ENCODE assay signal across 8 mouse cellular contexts in the genomic region with DNA sequence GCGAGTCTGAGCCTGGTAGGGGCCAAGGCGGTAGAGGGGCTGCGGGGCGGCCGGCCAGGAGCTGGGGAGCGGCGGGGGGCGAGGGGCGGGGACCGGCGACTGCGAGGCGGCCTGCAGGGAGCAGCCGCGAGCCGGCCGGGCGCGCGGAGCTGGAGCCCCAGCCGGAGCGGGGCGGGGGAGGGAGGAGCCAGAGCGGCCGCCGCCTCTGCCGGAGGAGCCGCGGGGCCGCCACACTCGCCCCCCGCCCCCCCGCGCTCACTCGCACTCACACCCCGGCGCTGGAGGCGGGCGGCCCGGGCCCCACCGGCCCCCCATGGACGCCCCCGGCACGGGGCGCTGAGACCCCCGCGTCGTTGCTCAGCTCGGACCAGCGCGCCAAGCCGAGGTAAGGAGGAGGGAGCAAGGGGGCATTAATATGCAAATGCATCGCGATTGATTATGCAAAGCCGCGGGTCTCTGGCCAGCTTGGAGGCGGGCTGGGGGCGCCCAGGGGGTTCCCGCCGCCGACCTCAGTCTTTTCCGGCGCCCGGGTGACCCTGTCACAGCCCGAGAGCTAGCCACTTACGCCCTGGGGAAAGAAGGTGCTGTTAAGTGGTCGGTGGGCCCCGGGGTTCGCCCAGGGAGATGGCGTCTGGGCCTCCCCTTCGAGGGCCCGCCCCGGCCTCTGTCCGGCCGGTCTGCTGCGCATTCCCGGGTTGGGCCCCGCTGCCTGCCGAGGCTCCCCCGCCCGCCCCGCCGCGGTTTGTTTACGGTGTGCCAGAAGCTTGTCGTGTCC. TPM values are rescaled to one million over a fixed set of nuclear protein-coding genes. Genes with fewer than 3 reads are reported as not detected.
DNase-seq lines count a peak whose midpoint lies in the region; ATAC-seq lines count a peak whose summit lies in the region.

No protein-coding gene starts in this region.

- H3K4me1 ChIP-seq in embryonic facial prominence, embryonic 11.5 days (ENCODE audit: control insufficient read depth, insufficient read depth, low read length): peaks cover 19% of the 10 kb centered on the region
- peaks cover 66% of the 10 kb centered on the region for H3K4me1 ChIP-seq in heart, embryonic 13.5 days
- H3K4me1 ChIP-seq in kidney, embryonic 15.5 days: peaks cover 65% of the 10 kb centered on the region
- H3K4me1 ChIP-seq in neural tube, embryonic 13.5 days (replicated peaks): peaks cover 77% of the 10 kb centered on the region

- no peaks in the 10 kb centered on the region for H3K9me3 ChIP-seq in embryonic facial prominence, embryonic 11.5 days (replicated peaks; ENCODE audit: control insufficient read depth, low read length)
- no peaks in the 10 kb centered on the region for H3K9me3 ChIP-seq in heart, embryonic 13.5 days
- no peaks in the 10 kb centered on the region for H3K9me3 ChIP-seq in kidney, embryonic 15.5 days (replicated peaks)
- H3K9me3 ChIP-seq in neural tube, embryonic 13.5 days: no peaks in the 10 kb centered on the region

- H3K27me3 ChIP-seq in embryonic facial prominence, embryonic 11.5 days (ENCODE audit: control insufficient read depth, insufficient read depth, low read length): no peaks in the 10 kb centered on the region
- no peaks in the 10 kb centered on the region for H3K27me3 ChIP-seq in heart, embryonic 13.5 days (replicated peaks)
- no peaks in the 10 kb centered on the region for H3K27me3 ChIP-seq in kidney, embryonic 15.5 days
- H3K27me3 ChIP-seq in neural tube, embryonic 13.5 days: no peaks in the 10 kb centered on the region

- 0% methylated on average over 63 of the region's 86 CpGs for WGBS in embryonic facial prominence, embryonic 11.5 days
- WGBS in heart, embryonic 13.5 days: under 1% methylated on average over 67 of the region's 86 CpGs
- under 1% methylated on average over 84 of the region's 86 CpGs for WGBS in kidney, embryonic 15.5 days
- under 1% methylated on average over 60 of the region's 86 CpGs for WGBS in neural tube, embryonic 13.5 days

- H3K4me3 ChIP-seq in embryonic facial prominence, embryonic 11.5 days (ENCODE audit: low read depth, low read length): peak overlapping the region; percentile 86
- peak overlapping the region; percentile 79 for H3K4me3 ChIP-seq in heart, embryonic 13.5 days
- H3K4me3 ChIP-seq in kidney, embryonic 15.5 days (replicated peaks): peak overlapping the region; percentile 93
- peak overlapping the region; percentile 94 for H3K4me3 ChIP-seq in neural tube, embryonic 13.5 days

- peak overlapping the region; percentile 90 for H3K9ac ChIP-seq in embryonic facial prominence, embryonic 11.5 days (replicated peaks; ENCODE audit: low read length)
- H3K9ac ChIP-seq in heart, embryonic 13.5 days: peak overlapping the region; percentile 95
- H3K9ac ChIP-seq in kidney, embryonic 15.5 days: peak overlapping the region; percentile 90
- H3K9ac ChIP-seq in neural tube, embryonic 13.5 days: peak overlapping the region; percentile 99

- no peaks in the 10 kb centered on the region for H3K36me3 ChIP-seq in embryonic facial prominence, embryonic 11.5 days (replicated peaks; ENCODE audit: control insufficient read depth, insufficient read depth, low read depth, low read length)
- H3K36me3 ChIP-seq in heart, embryonic 13.5 days: no peaks in the 10 kb centered on the region
- no peaks in the 10 kb centered on the region for H3K36me3 ChIP-seq in kidney, embryonic 15.5 days
- no peaks in the 10 kb centered on the region for H3K36me3 ChIP-seq in neural tube, embryonic 13.5 days

- peak; percentile 84 for DNase-seq in CD4-positive helper T cell, adult 2 months (ENCODE audit: low read depth, low spot score)
- DNase-seq in adrenal gland, adult 2 months: peak; percentile 91
- peak; percentile 90 for DNase-seq in embryonic facial prominence, embryonic 11.5 days (ENCODE audit: low spot score)
- peak; percentile 79 to 82 for DNase-seq in lung, adult 18-20 months
- DNase-seq in thymus, postnatal 25 days: peak; percentile 81

- peak overlapping the region; percentile 77 for H3K4me2 ChIP-seq in embryonic facial prominence, embryonic 11.5 days (ENCODE audit: low read depth, low read length)
- H3K4me2 ChIP-seq in heart, embryonic 13.5 days: peak overlapping the region; percentile 79
- H3K4me2 ChIP-seq in kidney, embryonic 15.5 days: peak overlapping the region; percentile 84
- H3K4me2 ChIP-seq in neural tube, embryonic 13.5 days: peak overlapping the region; percentile 96

- H3K27ac ChIP-seq in embryonic facial prominence, embryonic 11.5 days (replicated peaks; ENCODE audit: low read depth, low read length): peak overlapping the region; percentile 83
- peak overlapping the region; percentile 96 for H3K27ac ChIP-seq in heart, embryonic 13.5 days (replicated peaks)
- peak overlapping the region; percentile 95 for H3K27ac ChIP-seq in kidney, embryonic 15.5 days
- peak overlapping the region; percentile 99 for H3K27ac ChIP-seq in neural tube, embryonic 13.5 days (replicated peaks)

- peak; percentile 51 for ATAC-seq in embryonic facial prominence, embryonic 11.5 days (replicated peaks; ENCODE audit: insufficient number of reproducible peaks, low FRiP score, low TSS enrichment, low read depth)
- ATAC-seq in heart, embryonic 13.5 days (ENCODE audit: extremely low read depth, insufficient number of reproducible peaks, low FRiP score, low TSS enrichment): peak; percentile 67; the same call in 1 of the 2 replicates
- ATAC-seq in kidney, embryonic 15.5 days (replicated peaks; ENCODE audit: low FRiP score): peak; percentile 79
- ATAC-seq in neural tube, embryonic 13.5 days (ENCODE audit: low read depth): peak; percentile 73

RNA-seq across cellular contexts. Expression of gene Thra, which starts 1.4 kb away (rescaled TPM):
- total RNA-seq in adrenal gland, adult 2 months (2021): 10 to 100 TPM; 84.6 to 86.1 TPM
- 105 and 132 TPM in 2 replicates for polyA plus RNA-seq in adrenal gland, adult 2 months (2012; rRNA removed)
- polyA plus RNA-seq in embryonic facial prominence, embryonic 11.5 days (2014; fragmentation: Nextera tagmentation; extraction: Ambion mirVana): 19.7 and 20.3 TPM in 2 replicates
- polyA plus RNA-seq in heart, embryonic 13.5 days (2015; fragmentation: Nextera tagmentation; extraction: Ambion mirVana): 30.0 and 32.0 TPM in 2 replicates
- polyA plus RNA-seq in kidney, embryonic 15.5 days (2015; fragmentation: Nextera tagmentation; extraction: Ambion mirVana): 21.7 and 26.9 TPM in 2 replicates
- polyA plus RNA-seq in neural tube, embryonic 13.5 days (2015; fragmentation: Nextera tagmentation; extraction: Ambion mirVana): 89.5 and 94.4 TPM in 2 replicates

RNA-seq across cellular contexts. Expression of gene Med24, which starts 12.6 kb away (rescaled TPM):
- 10 to 100 TPM; 45.3 to 55.1 TPM for total RNA-seq in adrenal gland, adult 2 months (2021)
- polyA plus RNA-seq in adrenal gland, adult 2 months (2012; rRNA removed): 74.3 and 99.6 TPM in 2 replicates
- 54.8 and 55.1 TPM in 2 replicates for polyA plus RNA-seq in embryonic facial prominence, embryonic 11.5 days (2014; fragmentation: Nextera tagmentation; extraction: Ambion mirVana)
- 35.1 and 37.4 TPM in 2 replicates for polyA plus RNA-seq in heart, embryonic 13.5 days (2015; fragmentation: Nextera tagmentation; extraction: Ambion mirVana)
- 58.2 and 64.7 TPM in 2 replicates for polyA plus RNA-seq in kidney, embryonic 15.5 days (2015; fragmentation: Nextera tagmentation; extraction: Ambion mirVana)
- polyA plus RNA-seq in neural tube, embryonic 13.5 days (2015; fragmentation: Nextera tagmentation; extraction: Ambion mirVana): 62.3 and 69.1 TPM in 2 replicates

RNA-seq across cellular contexts. Expression of gene Nr1d1, which starts 33.3 kb away (rescaled TPM):
- total RNA-seq in adrenal gland, adult 2 months (2021): 100 to 1,000 TPM; 135 to 155 TPM
- 404 and 577 TPM in 2 replicates for polyA plus RNA-seq in adrenal gland, adult 2 months (2012; rRNA removed)
- polyA plus RNA-seq in embryonic facial prominence, embryonic 11.5 days (2014; fragmentation: Nextera tagmentation; extraction: Ambion mirVana): 0.69 and 1.2 TPM in 2 replicates
- 5.9 and 6.4 TPM in 2 replicates for polyA plus RNA-seq in heart, embryonic 13.5 days (2015; fragmentation: Nextera tagmentation; extraction: Ambion mirVana)
- 2.0 and 2.3 TPM in 2 replicates for polyA plus RNA-seq in kidney, embryonic 15.5 days (2015; fragmentation: Nextera tagmentation; extraction: Ambion mirVana)
- 3.4 and 3.6 TPM in 2 replicates for polyA plus RNA-seq in neural tube, embryonic 13.5 days (2015; fragmentation: Nextera tagmentation; extraction: Ambion mirVana)

RNA-seq across cellular contexts. Expression of gene Csf3, which starts 40.7 kb away (rescaled TPM):
- not detected for total RNA-seq in adrenal gland, adult 2 months (2021)
- 0.26 TPM in 1 of 2 replicates, not detected in the other for polyA plus RNA-seq in adrenal gland, adult 2 months (2012; rRNA removed)
- not detected in 2 replicates for polyA plus RNA-seq in embryonic facial prominence, embryonic 11.5 days (2014; fragmentation: Nextera tagmentation; extraction: Ambion mirVana)
- polyA plus RNA-seq in heart, embryonic 13.5 days (2015; fragmentation: Nextera tagmentation; extraction: Ambion mirVana): not detected in 2 replicates
- polyA plus RNA-seq in kidney, embryonic 15.5 days (2015; fragmentation: Nextera tagmentation; extraction: Ambion mirVana): 0.23 TPM in 1 of 2 replicates, not detected in the other
- polyA plus RNA-seq in neural tube, embryonic 13.5 days (2015; fragmentation: Nextera tagmentation; extraction: Ambion mirVana): not detected in 2 replicates

RNA-seq across cellular contexts. Expression of gene Msl1, which starts 53.5 kb away (rescaled TPM):
- 10 to 100 TPM; 80.9 to 98.0 TPM for total RNA-seq in adrenal gland, adult 2 months (2021)
- 63.2 and 65.0 TPM in 2 replicates for polyA plus RNA-seq in adrenal gland, adult 2 months (2012; rRNA removed)
- polyA plus RNA-seq in embryonic facial prominence, embryonic 11.5 days (2014; fragmentation: Nextera tagmentation; extraction: Ambion mirVana): 20.2 and 22.0 TPM in 2 replicates
- polyA plus RNA-seq in heart, embryonic 13.5 days (2015; fragmentation: Nextera tagmentation; extraction: Ambion mirVana): 14.6 and 15.7 TPM in 2 replicates
- 25.1 and 25.8 TPM in 2 replicates for polyA plus RNA-seq in kidney, embryonic 15.5 days (2015; fragmentation: Nextera tagmentation; extraction: Ambion mirVana)
- 31.5 and 33.2 TPM in 2 replicates for polyA plus RNA-seq in neural tube, embryonic 13.5 days (2015; fragmentation: Nextera tagmentation; extraction: Ambion mirVana)

Comparison
In these comparisons a context has a peak if more than half of its experiments do, and no peak if none do; other contexts are left out.
1. Peak in every context shown above with its lines: DNase-seq, ATAC-seq, H3K4me3 ChIP-seq and H3K27ac ChIP-seq.
2. RNA of gene Nr1d1, which starts 33.3 kb away (polyA plus RNA-seq): 404 to 577 TPM in adrenal gland, adult 2 months; 5.9 to 6.4 TPM in heart, embryonic 13.5 days, 3.4 to 3.6 TPM in neural tube, embryonic 13.5 days, 2.0 to 2.3 TPM in kidney, embryonic 15.5 days and 0.69 to 1.2 TPM in embryonic facial prominence, embryonic 11.5 days; every median in the first group is over 10 times any median in the second.